Mouse (Mus musculus) activated CD4-positive, CD25-positive, alpha-beta regulatory T cell, adult 4 months (primary cell): ENCODE results near the gene Cadm1. TPM values are rescaled to one million over a fixed set of nuclear protein-coding genes. Genes with fewer than 3 reads are reported as not detected.

Source experiments
- ATAC-seq: one replicate; pipeline ENCODE4 v1.8.0; 2017
- polyA plus RNA-seq, 2 experiments: library from polyadenylated mRNA; unstranded; fragments of 100-300 nt; shearing (Covaris generic); gene quantifications; one replicate each; pipeline ENCODE4 v1.2.1; 2017

Cadm1 gene
- under 1 TPM; 0.12 to 0.36 TPM for polyA plus RNA-seq

DNA sequence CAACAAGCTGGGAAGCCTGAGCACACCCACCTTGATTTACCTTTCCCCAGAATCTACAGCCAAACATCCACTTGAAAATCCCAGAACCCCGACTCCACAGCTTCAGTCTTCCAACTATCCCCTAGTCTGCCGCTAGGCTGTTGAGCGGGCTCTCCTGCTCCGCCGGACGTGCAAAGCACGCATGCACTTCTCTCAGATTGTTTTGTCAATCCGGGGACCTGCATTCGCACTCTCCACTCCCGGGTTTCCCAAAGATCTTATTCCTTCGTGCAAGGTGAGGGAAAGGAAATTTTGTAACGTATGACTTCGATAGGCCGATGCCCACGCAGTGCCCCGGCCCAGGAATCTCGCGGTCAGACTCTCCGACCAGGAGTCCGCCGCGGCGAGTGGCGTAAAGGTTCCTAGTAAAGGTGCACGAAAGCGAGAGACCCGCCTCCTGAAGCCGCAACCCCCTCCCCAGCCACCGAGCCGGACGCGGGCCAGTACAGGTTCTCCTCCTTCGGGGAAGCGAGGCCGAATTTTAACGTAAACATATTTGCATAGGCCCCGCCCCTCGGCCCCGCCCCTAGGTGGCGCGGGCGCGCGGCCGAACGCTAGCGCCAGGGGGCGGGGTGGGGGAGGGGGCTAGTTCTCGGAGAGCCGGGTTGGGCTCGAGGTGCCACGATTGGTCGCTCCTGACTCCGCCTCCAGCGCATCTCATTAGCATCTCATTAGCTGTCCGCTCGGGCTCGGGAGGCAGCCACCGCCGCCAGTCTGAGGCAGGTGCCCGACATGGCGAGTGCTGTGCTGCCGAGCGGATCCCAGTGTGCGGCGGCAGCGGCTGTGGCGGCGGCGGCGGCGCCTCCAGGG is at the start of gene Cadm1:
Gene Cadm1, plus strand, starts transcription at position 572 of the 849 bp plus-strand sequence.
- peak; percentile 68 for ATAC-seq

DNA sequence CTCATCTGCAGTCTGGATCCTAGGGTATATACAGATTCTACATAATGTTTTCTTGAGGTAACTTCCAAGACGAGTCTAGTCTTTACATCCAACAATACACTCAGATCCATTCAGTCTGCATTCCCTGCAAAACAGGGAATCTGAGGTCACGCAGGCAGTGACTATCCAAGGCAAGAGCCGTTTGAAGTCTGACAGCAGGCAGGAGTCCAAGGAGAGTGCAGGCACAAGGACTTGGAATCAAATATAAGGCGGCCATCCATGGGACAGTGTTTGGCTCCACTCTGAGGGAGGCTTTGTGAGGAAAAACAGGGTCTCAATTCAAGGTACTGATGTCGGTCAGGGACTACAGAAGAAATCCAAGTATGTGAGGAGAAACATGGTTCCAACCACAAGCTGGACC is 45.5 kb upstream of the Cadm1 start:
- no peak for ATAC-seq

DNA sequence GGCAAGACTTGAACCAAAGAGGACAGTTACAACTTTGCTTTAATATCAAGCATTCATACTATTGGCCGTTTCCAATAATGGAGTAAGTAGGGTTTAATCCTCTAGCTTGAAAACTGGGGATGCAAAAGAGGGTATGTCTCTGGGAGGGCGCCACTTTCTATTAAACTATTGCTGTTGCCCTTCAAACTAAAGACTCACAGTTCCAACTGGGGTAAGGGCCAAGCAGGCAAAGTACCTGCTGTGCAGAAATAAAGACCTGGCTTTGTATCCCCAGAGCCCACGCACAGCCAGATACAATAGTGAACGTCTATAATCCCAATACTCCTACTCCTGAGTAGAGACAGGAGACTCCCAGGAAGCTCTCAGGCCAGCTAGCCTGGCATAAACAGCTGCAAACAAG is 44.8 kb upstream of the Cadm1 start:
- no peak for ATAC-seq

DNA sequence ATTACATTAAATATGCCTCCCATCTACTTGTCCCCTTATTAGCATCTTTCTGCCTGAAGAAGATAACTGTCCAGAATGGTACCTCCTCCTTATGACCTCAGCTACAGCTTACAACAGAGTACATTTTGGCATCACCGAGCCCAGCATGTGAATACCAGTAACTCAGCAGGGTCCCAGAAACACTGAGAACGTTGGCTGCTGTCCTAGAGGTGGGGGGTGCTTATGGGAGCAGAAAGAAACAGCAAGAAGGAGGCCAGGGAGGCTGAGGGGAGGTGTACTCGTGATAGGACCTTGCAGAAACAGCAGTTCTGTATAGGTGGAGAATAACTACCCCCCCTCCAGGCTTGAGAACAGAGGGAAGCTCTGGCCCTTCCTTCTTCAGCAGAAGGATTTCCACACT is 30.2 kb upstream of the Cadm1 start:
- ATAC-seq, result no peak

DNA sequence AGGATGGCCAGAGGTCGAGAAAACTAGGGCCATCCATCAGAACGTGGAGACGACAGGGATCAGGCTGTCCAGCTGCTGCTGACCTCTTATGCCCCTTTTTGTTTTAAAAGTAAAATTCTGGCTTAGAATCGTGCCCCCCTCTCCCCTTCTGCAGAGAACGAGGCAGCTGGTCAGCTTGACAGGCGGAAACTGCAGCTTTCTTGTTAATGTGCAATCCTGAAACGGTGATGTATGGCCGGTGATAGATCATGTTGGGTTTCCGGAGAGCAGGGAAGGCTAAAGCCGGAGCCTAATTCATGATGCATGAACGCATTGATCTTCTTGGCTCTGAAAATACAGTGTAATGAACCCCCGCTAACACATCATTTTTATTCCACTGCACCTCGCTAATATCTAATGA is 24.0 kb upstream of the Cadm1 start:
- no peak for ATAC-seq

DNA sequence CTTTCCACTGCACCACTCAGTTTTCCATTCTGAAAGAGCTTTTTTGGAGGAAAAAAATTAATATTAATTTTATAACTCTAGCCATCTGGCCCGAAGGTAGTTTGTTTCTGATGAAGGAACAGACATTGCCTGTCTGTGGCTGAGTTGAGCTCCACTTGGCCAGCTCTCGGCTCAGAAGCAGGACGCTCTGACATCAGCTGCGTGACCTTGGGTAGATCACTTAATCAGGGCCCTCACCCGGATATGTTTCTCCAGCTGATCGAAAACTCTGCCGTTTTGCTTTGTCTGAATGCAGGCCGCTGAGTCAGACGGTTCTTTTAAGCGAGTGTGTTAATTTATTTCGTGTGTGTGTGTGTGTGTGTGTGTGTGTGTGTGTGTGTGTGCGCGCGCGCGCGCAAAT is 23.1 kb upstream of the Cadm1 start:
- ATAC-seq, result no peak

DNA sequence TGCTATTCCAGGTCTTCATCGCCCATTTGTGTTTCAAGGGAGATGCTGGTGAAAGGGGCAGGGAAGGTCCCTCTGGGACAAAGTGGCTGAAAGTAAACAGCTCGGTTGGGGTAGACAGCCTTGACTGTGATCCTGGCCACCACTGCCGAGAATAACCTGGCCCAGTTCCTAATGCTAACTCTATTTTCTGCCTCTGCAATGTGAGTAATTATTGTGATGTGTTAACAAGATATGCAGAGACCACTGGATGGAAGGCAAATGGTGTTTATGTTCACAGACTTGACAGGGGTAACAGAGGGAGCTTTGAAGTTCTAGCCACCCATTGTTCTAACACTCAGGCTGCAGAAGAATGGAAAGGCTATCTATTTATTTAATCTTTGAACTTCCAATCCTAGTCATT is 21.9 kb upstream of the Cadm1 start:
- ATAC-seq, result no peak

DNA sequence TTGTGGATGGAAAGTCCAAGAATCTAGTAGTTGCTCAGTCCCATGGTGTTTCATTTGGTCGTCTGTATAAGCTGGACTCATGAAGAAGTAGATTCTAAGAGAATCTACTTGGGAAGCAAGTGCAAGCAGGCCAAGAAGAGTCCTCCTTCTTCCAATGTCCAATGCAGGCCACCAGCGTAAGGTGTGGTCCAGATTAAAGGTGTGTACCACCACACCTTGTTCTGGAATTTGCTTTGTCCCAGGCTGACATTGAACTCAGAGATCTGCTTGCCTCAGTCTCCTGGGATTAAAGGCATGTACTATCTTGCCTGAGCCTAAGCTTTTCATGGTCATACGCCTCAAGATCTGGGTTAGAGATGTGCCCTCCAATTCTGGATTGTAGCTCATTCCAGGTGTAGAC is 17.5 kb upstream of the Cadm1 start:
- no peak for ATAC-seq

DNA sequence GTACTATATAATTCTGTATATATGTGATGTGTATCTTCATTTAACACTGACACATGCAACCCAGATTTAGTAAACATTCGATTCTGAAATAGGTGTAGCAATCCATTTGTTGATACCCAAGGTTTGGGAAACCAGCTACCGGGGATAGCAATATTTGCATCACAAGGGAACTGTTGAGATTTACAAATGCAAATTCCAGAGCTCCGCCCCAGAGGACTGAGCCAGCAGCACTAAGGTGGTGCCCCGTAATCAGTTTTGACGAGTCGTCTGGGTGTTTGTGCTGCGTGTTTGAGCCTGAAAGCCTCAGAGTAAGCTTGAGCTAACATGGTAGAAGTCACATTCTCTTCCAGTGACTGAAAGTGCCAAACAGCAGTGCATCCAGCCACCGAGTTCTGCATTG is 15.7 kb upstream of the Cadm1 start:
- ATAC-seq, result no peak

DNA sequence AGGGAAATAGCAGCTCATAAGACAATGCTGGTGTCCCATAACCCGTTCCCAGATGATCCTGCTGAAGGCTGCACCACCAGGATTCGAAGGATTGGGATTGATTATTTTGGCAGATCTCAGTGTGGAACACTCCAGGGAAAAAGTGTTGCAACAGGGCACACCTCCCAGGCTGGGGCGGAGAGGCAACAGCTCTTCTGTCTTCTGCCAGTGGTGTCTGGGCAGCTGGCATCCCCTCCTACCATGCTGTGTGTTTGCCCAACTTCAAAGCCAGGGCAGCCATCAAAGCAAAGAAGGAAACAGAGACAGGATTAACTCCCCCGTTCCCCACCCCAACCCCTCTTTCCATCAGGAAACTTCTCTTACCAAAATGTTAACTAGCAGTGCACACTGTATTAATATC is 13.7 kb upstream of the Cadm1 start:
- ATAC-seq, result no peak

DNA sequence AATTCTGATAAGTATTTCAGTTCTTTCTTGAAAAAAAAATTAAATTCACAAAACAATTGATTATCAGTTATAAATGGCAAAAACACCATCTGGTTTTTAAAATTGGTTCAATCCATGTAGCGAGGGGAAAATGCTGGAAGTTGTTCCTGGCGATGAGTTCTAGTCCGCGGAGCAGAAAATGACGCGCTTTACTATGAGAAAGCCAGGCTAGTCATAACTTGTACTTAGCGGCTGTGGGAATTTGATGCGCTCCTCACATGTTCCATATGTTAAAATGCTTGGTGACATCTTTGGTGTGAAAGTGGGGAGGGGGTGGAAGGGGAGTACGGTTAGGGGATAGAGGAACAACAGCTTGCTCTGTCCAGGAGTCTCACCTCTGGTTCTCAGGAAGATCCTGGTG is 2.7 kb upstream of the Cadm1 start:
- no peak for ATAC-seq

DNA sequence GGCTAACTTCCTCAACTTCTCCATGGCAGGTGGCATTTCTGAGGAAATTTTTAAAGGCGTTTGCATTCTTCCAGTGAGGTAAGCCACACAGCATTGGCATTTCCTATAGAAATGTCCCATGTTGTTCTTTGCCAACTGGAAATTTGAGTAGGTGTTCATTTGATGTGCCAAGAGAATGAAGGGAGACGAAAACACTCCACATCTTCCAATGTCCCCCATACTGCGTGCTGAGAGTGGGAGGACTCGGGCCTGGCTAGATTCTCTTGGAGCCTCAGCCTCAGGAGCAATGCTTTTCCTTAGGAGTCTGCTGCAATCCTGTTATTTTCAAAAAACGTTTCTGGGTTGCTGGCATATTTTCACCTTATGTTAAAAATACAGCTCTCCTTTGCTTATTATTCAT is 2.2 kb upstream of the Cadm1 start:
- no peak for ATAC-seq

DNA sequence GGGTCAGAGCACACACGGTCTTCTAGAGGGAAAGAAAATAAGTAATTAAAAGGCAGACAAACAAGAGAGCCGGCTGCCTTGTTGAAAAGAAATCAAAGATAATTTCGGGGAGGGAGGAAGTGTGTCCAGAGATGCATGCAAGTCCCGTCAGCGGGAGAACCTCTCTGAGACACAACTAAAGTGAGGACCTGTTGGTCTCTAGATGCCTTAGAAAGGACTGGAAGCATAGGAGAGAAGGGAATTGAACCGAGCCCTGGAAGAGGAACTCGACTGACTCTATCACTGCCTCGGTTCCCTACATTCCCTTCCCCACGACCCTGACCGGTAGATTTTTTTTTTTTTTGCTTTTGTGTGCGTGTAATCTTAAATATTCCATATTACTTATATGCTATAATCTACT is 791 bp upstream of the Cadm1 start:
- no peak for ATAC-seq

DNA sequence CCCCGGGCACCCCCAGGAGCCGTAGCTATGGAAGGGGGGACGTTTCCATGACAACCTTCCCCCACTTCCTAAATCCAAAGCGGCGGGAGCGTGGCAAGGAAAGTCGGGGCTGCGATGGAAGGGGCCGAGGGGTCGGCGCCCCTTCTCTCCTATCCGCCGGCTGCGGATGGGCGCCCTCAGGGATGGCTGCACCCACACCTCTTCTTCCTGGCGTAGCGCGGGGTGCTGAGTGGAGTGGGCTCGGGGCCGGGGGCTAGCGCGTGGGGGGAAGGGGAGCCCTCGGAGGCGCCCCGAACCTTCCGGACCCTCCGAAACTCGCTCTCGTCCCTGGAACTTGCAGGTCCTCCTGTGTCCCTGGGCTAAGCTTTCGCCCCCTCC is 560 bp downstream of the Cadm1 start:
- ATAC-seq, result no peak

DNA sequence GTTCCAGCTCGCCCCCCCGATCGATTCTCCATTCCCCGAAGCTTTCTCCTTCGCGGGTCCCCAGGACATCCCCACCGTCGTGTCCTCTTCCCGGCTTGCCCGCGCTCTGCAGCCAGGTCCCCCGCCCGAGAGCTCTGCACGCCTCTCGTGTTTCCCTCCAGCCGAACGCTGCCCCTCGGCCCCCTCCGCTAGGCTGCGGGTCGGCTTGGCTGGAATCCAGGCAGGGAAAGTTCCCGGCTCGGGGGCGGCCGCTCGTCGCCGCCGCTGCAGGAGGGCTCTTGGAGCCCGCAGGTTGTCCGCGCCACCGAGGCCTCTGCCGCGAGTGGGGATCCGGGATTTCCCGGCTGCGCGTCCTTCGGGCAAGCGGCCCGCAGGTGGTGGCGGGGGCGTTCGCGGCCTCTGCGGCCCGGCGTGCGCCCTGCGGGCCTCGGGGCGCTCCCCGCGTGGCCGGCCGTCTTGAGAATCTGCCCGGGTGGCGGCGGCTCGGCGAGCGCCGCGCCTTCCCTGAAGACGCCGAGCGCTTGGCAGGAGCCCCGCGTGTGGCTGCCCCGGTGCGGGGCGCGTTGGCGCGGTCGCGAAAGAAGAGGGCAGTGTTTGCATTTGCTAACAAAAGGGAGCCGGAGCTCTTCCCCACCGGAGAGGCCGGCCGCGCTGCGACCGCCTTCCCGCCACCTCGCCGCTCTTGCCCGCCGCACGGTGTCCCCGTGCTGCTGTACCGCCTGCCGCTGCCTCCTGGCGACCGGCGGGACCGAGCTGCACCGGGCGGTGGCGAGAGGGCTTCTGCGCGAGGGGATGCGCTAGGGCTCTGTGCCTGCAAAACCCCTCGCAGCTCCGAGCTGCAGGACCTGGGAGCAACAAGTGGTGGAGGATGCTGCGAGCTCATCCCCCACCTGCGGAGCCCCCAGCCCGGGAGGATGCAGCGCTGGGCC is 1.2 kb downstream of the Cadm1 start:
- no peak for ATAC-seq

DNA sequence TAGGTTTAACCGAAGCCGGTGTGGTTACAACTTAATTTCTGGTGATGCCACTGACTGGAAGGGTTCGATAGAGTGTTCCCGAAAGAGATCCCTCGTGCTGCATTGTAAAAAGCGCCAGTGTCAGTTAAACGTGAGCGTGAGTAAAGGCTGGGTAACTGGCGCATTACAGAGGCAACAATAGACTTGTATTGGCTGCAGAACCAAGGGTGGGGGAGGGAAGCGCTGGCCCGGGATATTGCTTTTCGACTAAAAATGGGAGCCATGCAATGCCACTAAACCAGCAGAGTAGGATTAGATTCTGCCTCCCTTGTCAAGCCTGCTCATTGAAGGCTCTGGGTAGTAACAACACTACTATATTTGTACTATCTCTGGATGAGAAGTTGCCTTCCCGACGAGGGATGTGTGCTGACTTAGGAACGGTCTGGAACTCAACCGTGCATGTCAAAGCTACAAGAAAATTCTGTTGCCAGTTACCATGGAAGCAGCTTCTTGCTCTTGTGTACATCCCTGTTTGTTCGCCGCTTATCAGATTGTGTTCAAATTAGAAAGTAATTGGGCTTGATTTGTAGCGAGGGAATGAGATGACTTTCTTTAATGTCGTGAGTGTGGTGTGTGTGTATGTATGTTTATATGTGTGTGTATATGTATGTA is 2.4 kb downstream of the Cadm1 start:
- no peak for ATAC-seq

DNA sequence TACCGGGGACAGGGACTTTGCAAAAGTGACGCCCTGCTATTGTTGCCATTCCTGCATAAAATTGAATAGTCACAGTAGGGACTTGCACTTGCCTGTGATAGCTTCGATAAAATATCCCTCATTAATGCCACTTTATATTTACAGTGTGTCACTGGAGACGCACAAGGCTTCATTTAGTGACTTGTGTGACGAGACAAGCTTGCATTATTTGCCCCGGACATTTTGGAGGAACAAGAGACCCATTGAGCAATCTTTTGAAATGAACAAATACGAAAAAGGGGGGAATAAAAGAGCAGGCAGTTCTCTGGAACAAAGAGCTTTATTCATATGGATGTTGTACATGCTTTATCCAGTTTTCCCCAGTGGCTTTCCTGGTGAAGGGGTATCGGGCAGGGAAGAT is 3.5 kb downstream of the Cadm1 start:
- no peak for ATAC-seq

DNA sequence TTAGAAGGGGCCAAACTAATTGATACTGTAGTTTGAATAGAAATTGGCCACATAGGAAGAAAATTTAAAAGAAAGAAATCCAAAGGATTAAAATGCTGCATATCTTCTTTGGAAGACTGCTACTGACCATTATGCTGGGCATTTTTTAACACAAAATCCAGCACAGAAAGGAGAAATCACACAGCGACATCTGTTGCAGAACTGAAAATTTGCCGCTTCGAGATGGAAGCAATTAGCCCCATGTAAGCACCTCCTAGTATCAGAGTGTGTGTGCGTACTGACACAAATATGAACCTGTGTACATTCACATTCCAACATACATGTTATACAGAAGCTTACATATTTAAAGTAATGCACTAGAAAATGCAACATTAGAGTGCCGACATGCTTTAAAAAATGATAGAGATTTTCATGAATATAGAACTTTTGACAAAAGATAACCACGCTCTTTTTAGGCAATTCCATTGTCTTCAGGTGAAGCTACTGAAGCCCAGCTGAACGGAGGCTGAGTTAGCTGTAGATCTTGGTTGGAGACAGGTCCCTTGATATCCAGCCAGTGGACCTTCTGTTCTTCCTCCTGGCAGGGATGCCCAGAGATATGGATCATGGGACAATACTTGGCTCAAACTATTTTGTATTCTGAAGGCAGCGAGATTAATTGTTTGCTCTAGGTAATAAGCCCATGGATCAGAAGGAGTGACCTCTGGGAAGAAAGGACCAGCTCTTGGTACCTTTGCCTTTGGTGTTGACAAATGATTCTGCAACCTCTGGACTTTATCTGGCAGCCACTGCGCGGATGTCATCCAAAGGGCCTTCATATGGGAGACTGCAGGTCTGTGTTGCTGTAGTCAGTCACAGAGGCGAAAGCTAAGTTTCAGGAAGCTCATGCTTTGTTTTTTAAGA is 4.9 kb downstream of the Cadm1 start:
- no peak for ATAC-seq

DNA sequence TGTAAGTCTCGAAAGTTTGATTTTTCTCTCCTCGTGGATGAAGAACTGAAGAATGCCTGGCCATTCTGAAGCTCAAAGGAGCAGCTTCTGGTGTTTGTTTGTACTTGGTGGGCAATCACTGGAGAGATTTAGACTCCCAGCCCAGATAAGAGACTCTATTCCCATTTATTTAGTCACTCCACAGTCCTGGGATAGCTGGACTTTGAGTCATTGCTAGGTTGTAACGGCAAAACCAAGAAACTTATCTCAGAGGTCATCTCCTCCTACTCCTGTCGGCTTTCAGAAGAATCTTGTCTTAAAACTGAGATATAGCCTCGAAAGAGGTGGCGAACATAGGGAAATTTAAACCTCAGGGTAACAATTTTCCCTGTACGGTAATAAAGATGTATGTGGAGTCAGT is 15.3 kb downstream of the Cadm1 start:
- ATAC-seq, result no peak

DNA sequence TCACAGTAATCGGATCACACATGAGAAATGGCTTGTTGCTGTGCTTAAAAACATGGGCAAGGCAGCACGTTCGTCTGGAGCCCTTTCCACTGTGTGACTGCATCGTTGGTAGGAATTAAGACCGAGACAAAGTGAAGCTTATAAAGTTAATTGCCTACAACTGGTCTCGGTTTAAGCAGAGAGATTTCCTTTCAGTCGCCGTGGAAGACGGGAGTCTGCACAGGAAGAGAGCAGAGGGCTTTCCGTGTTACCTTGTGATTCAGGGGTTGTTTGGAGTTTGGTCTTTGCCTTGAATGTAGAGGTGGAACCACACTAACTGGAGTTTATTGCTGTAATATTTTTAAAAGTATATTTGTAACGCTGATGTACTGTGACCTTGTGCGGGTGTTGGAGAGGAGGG is 15.7 kb downstream of the Cadm1 start:
- ATAC-seq, result no peak

DNA sequence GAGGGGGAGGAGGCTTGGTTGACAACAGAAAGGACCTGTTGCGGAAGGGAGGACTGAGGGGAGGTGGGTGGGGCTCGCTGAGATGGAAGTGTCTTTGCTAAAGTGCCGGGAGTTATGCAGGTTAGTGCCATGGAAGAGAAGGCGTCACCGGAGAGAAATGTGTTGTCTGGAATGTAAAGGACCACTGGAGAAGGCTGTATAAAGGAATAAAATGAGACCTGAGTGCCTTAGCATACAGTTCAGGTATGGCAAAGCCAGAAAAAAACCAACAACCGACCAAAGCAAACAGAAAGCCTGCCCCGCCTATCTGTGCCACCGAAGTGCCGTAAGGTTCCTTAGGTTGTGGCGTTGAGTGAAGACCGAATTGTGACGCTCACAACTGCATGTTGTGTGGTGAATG is 18.4 kb downstream of the Cadm1 start:
- no peak for ATAC-seq

DNA sequence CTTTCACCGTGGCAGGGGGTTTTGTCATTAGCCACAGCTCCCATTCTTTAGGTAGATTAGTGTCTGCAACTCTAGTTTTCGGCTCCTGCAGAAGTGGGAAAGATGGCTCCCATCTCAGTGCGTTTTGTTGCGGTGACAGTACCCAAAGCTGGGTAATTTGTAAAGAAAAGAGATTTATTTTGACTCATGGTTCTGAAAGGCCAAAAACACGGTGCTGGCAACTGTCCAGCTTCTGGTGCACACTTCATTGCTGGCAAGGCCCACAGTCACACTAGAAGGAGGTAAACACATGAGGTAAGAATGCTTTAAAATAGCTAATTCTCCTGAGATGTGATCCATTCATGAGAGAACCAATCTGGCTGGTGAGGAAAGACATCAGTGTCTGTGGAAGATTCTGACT is 18.9 kb downstream of the Cadm1 start:
- no peak for ATAC-seq
